Mouse (Mus musculus): ENCODE measurements around the gene Tpx2. TPM values are rescaled to one million over a fixed set of nuclear protein-coding genes. Genes with fewer than 3 reads are reported as not detected.

Tpx2 gene
- polyA plus RNA-seq, 1 experiment from 2014 or later = 103 TPM

DNA sequence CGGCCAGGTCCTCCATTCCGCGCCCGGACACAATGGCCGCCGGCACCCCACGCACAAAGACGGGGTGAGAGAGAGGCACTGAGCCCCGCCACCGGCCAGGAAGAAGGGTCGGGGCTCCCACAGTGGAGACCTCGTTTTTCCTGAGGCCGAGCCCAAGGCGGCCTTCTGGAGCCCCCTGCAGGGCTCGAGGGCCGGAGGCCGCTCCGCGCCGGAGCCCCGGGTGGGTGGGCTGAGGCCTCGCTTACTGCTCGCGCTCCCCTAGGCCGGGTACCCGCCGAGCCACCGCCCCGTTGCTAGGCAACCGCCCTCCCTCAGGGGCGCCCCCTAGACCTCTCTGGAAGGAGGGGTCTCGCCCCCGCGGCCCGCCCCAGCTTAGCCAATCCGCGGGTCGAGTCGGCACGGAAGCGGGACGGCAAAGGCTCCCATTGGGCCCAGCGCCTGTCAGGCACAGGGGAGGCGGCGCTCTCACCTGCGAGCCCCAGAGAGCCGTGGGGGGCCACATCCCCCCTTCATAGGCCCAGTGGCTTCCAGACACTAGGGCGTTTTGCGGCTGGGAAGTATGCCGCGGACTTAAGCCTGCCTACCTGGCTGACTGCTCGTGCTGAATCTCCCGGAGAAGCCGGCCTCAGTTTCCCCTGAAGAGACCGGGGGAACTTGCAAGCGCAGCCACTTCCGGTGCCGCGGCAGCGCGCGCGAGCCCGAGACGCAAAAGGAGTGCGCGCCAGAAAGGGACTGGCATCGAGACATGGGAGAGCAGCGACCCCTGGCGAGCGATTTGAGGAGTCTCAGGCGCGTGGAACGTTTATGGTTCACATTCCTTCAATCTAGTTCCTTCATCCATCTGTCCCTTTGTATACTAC, 16.5 kb upstream of the Tpx2 start, which contains the start of gene Bcl2l1:
Gene Bcl2l1 (minus strand): TSS at position 710 of the 860 bp plus-strand sequence.
- Histone ChIP-seq H3K4me1 (peaks cover 36% of the 10 kb centered on the region), H3K27me3 (no peaks in the 10 kb centered on the region), H3K9ac (peak within 1 kb of the TSS; percentile 95), H3K27ac (peak within 1 kb of the TSS; percentile 99), H3K4me3 (peak within 1 kb of the TSS; percentile 76), H3K9me3 (replicated peaks) (no peaks in the 10 kb centered on the region), H3K4me2 (peak within 1 kb of the TSS; percentile 74), H3K36me3 (ENCODE audit: poor library complexity, severe bottlenecking) (peaks cover 9% of the 10 kb centered on the region; the same call in 1 of the 2 replicates)
- under 1% methylated on average over 72 of the region's 74 CpGs for WGBS
- ATAC-seq = peak; percentile 98

DNA sequence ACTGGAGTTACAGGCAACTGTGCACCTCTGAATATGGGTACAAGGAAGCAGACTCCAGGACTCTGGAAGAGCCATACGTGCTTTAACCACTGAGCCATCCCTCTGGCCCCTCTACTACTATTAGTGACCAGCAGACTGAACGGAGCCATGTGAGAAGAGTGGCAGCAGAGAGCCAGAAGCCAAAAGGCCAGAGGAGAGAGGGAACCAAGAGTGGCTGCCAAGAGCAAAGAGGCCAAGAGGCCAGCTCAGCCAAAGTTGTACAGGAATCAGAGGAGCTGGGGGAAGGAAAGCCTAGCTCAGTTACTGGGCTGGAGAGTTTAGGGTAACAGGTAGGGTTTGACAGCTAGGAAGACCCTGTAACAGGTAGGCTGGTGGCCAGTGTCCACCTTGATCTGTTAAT, 8.5 kb upstream of the Tpx2 start:
- Histone ChIP-seq H3K9me3 (replicated peaks) (no peaks in the 10 kb centered on the region), H3K4me2 (no peak overlapping the region), H3K36me3 (ENCODE audit: poor library complexity, severe bottlenecking) (no peaks in the 10 kb centered on the region), H3K4me1 (no peaks in the 10 kb centered on the region), H3K9ac (no peak overlapping the region), H3K27ac (no peak overlapping the region), H3K27me3 (no peaks in the 10 kb centered on the region), H3K4me3 (no peak overlapping the region)
- no peak for ATAC-seq
- 78% methylated on average over 2 of the region's 2 CpGs for WGBS

DNA sequence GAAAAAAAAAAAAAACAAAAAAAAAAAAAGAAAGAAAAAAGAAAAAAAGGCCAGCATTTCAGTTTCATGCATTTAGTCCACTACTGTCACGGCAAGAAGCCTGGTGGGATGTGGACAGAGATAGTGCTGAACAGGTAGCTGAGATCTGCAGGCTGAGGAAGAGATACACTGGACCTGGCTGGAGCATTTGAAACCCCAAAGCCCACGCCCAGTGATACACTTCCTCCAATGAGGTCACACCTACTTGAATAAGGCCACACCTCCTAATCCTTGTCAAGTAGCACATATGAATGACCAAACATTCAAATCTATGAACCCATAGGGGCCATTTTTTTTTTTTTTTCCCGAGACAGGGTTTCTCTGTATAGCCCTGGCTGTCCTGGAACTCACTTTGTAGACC, 5.0 kb upstream of the Tpx2 start:
- Histone ChIP-seq H3K4me1 (no peaks in the 10 kb centered on the region), H3K36me3 (ENCODE audit: poor library complexity, severe bottlenecking) (no peaks in the 10 kb centered on the region), H3K27me3 (no peaks in the 10 kb centered on the region), H3K27ac (no peak overlapping the region), H3K9me3 (replicated peaks) (no peaks in the 10 kb centered on the region), H3K4me2 (no peak overlapping the region), H3K4me3 (no peak overlapping the region), H3K9ac (no peak overlapping the region)
- WGBS = 67% methylated on average over 3 of the region's 3 CpGs
- no peak for ATAC-seq

DNA sequence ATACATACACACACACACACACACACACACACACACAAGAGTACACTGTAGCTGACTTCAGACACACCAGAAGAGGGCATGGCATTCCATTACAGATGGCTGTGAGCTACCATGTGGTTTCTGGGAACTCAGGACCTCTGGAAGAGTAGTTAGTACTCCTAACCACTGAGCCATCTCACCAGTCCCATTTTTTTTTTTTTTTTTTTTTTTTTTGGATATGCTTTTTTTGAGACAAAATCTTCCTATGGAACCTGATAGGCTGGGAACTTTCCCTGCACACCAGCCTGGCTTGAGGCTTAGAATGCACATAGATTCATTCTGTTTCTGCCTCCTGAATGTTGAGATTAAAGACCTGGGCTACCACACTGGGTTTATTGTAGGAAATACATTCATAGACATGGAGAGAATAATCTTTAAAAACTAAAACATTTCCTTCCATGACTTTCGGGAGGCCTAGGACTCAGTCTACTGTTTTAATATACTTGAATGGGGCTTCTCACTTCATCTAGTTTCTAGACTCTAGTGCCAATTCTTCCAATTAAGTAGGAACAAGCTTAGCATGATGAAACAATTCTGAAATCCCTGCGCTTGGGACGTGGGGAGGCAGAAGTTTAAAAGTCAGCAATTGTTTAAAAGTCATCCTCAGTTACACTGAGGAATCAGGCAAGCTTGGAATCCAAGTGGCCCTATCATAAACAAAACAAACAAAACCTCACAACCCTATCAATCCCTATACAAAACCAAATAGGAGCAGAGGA, 528 bp upstream of the Tpx2 start:
- Histone ChIP-seq H3K9me3 (replicated peaks) (no peaks in the 10 kb centered on the region), H3K27me3 (no peaks in the 10 kb centered on the region), H3K4me2 (peak overlapping the region; percentile 47), H3K9ac (no peak overlapping the region), H3K4me3 (peak overlapping the region; percentile 73; the same call in 1 of the 2 replicates), H3K36me3 (ENCODE audit: poor library complexity, severe bottlenecking) (peaks cover 6% of the 10 kb centered on the region; the same call in 1 of the 2 replicates), H3K27ac (no peak overlapping the region), H3K4me1 (peaks cover 30% of the 10 kb centered on the region)
- WGBS = 19% methylated on average over 3 of the region's 3 CpGs
- peak; percentile 2; the same call in 1 of the 2 replicates for ATAC-seq

DNA sequence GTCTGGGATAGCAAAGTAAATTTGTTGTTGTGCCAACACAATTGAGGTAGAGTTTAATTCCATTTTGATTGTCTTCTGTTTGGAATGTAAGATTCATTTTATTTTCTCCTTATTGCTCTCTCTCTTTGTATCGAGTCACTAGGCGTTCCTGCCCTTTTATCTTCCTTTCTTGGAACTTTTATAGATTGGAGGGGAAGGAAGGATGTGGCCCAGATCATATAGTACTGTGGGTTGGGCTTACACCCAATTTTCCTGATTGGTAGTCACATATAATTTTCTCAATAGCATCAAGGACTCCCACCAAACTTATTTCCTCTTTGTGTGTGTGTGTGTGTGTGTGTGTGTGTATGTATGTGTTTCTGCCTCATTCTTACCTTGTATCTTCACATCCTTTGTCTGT, 702 bp downstream of the Tpx2 start:
- no peak for ATAC-seq
- Histone ChIP-seq H3K9ac (peak overlapping the region; percentile 78), H3K27me3 (no peaks in the 10 kb centered on the region), H3K4me3 (peak overlapping the region; percentile 73), H3K27ac (peak overlapping the region; percentile 42; the same call in 1 of the 2 replicates), H3K36me3 (ENCODE audit: poor library complexity, severe bottlenecking) (peaks cover 18% of the 10 kb centered on the region), H3K9me3 (replicated peaks) (no peaks in the 10 kb centered on the region), H3K4me1 (peaks cover 30% of the 10 kb centered on the region), H3K4me2 (peak overlapping the region; percentile 73)
- WGBS = 3% methylated on average over 2 of the region's 2 CpGs

- Histone ChIP-seq H3K27ac (no peak overlapping the region), H3K4me3 (no peak overlapping the region), H3K9me3 (replicated peaks) (no peaks in the 10 kb centered on the region), H3K36me3 (ENCODE audit: poor library complexity, severe bottlenecking) (peaks cover 66% of the 10 kb centered on the region), H3K9ac (no peak overlapping the region), H3K4me2 (no peak overlapping the region), H3K27me3 (no peaks in the 10 kb centered on the region), H3K4me1 (no peaks in the 10 kb centered on the region)
- ATAC-seq = no peak
- WGBS = 94% methylated on average over 3 of the region's 3 CpGs
Observed at GRCm38 (mm10) chr2:152859501-152859900, 11.7 kb downstream of the Tpx2 start.

DNA sequence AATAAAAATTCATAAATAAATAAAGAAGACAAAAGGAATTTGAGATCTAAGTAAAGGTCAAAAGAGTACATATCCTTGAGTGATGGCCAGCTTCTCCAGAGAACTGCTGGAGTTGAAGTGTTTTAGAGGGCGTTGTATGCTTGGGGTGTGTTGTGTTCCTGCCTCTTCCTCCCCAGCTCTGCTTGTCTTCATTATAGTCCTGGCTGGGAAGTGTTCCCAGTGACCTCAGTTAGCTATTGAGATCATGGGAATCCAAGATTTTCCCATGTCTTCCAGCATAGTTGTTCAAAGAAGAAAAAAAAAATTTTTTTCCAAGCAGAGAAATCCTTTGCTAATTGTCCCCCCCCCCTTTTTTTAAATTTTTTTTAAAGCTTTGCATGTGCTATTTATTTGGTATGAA, 14.1 kb downstream of the Tpx2 start:
- H3K27ac ChIP-seq = no peak overlapping the region
- H3K9ac ChIP-seq = no peak overlapping the region
- no peak for ATAC-seq
- 97% methylated on average over 1 of the region's 1 CpGs for WGBS
- H3K27me3 ChIP-seq = no peaks in the 10 kb centered on the region
- H3K36me3 ChIP-seq (ENCODE audit: poor library complexity, severe bottlenecking) = peaks cover 53% of the 10 kb centered on the region
- no peaks in the 10 kb centered on the region for H3K4me1 ChIP-seq
- H3K4me2 ChIP-seq = no peak overlapping the region
- H3K9me3 ChIP-seq (replicated peaks) = no peaks in the 10 kb centered on the region
- H3K4me3 ChIP-seq = no peak overlapping the region

- peaks cover 51% of the 10 kb centered on the region for H3K36me3 ChIP-seq (ENCODE audit: poor library complexity, severe bottlenecking)
- WGBS = 91% methylated on average over 3 of the region's 3 CpGs
- ATAC-seq = no peak
- no peak overlapping the region for H3K27ac ChIP-seq
- H3K9ac ChIP-seq = no peak overlapping the region
- no peak overlapping the region for H3K4me3 ChIP-seq
- no peaks in the 10 kb centered on the region for H3K27me3 ChIP-seq
- no peaks in the 10 kb centered on the region for H3K4me1 ChIP-seq
- no peak overlapping the region for H3K4me2 ChIP-seq
- H3K9me3 ChIP-seq (replicated peaks) = no peaks in the 10 kb centered on the region
Observed at GRCm38 (mm10) chr2:152862638-152863037, 14.9 kb downstream of the Tpx2 start.

DNA sequence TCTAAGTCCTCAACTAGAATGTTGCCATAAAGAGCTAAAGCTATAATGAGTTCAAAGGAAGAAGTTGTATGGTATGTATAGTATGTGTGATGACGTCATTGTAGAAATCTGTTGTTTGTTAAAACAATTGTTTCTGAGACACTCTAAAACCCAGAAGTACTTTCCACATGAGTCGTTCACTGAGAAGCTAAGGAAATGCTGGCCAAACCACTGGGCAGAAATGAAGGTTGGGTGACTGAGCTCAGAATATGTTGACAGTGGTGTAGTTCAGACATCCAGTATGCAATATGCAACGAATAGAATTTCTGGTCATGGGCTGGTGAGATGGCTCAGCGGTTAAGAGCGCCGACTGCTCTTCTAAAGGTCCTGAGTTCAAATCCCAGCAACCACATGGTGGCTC, 15.6 kb downstream of the Tpx2 start:
- H3K9ac ChIP-seq = no peak overlapping the region
- 96% methylated on average over 6 of the region's 6 CpGs for WGBS
- no peak overlapping the region for H3K4me2 ChIP-seq
- no peak overlapping the region for H3K27ac ChIP-seq
- no peaks in the 10 kb centered on the region for H3K9me3 ChIP-seq (replicated peaks)
- ATAC-seq = no peak
- no peaks in the 10 kb centered on the region for H3K4me1 ChIP-seq
- no peak overlapping the region for H3K4me3 ChIP-seq
- H3K27me3 ChIP-seq = no peaks in the 10 kb centered on the region
- H3K36me3 ChIP-seq (ENCODE audit: poor library complexity, severe bottlenecking) = peaks cover 47% of the 10 kb centered on the region

GRCm38 (mm10) chr2:152878239-152878638, 30.5 kb downstream of the Tpx2 start:
- Histone ChIP-seq H3K36me3 (ENCODE audit: poor library complexity, severe bottlenecking) (peaks cover 85% of the 10 kb centered on the region), H3K4me3 (no peak overlapping the region), H3K9me3 (replicated peaks) (no peaks in the 10 kb centered on the region), H3K4me1 (no peaks in the 10 kb centered on the region), H3K27ac (no peak overlapping the region), H3K27me3 (no peaks in the 10 kb centered on the region), H3K4me2 (no peak overlapping the region), H3K9ac (no peak overlapping the region)
- no peak for ATAC-seq
- WGBS = 97% methylated on average over 3 of the region's 3 CpGs

DNA sequence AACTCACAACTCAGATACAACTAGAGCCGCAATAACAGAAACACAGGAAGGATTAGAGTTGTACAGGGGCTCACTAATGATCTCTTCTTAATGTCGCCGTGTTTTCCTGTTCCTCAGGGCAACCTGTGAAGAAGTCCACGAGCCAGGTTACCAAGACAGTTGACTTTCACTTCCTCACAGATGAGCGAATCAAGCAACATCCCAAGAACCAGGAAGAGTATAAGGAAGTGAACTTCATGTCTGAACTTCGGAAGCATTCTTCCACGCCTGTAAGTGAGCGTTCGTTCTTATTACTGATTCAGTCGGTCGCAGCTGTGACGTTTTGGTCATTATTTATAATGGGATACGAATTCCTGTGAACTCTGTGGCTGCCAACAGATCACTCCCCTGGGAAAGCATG, 33.1 kb downstream of the Tpx2 start:
- H3K27me3 ChIP-seq = no peaks in the 10 kb centered on the region
- no peak overlapping the region for H3K9ac ChIP-seq
- ATAC-seq = no peak
- H3K4me3 ChIP-seq = no peak overlapping the region
- H3K4me2 ChIP-seq = no peak overlapping the region
- H3K9me3 ChIP-seq (replicated peaks) = no peaks in the 10 kb centered on the region
- 93% methylated on average over 13 of the region's 13 CpGs for WGBS
- H3K4me1 ChIP-seq = no peaks in the 10 kb centered on the region
- no peak overlapping the region for H3K27ac ChIP-seq
- H3K36me3 ChIP-seq (ENCODE audit: poor library complexity, severe bottlenecking) = peaks cover 88% of the 10 kb centered on the region

DNA sequence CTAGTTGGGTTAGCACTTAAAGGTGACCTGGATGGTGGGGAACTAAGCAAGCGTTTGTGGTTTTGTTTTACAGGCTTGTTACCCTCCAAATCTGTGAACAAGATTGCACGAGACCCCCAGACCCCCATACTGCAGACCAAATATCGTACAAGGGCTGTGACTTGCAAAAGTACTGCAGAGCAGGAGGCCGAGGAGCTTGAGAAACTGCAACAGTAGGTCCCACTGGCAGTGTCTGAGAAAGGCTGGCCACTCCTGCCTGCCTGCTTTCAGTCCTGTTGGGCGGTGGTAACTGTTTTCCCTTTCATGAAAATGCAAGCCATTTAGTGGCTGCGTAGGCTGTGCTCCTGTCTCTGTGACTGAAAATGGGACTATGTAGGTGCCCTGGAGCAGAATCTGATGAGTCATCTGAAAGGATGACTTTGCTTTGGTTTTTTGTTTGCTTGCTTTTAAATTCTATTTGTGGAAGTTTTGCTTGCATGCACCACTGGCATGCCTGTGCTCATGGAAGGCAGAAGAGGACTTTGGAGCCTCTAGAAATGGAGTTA, 36.4 kb downstream of the Tpx2 start:
- WGBS = 92% methylated on average over 6 of the region's 6 CpGs
- no peak overlapping the region for H3K9ac ChIP-seq
- no peaks in the 10 kb centered on the region for H3K4me1 ChIP-seq
- H3K36me3 ChIP-seq (ENCODE audit: poor library complexity, severe bottlenecking) = peaks cover 92% of the 10 kb centered on the region
- H3K9me3 ChIP-seq (replicated peaks) = no peaks in the 10 kb centered on the region
- H3K4me2 ChIP-seq = no peak overlapping the region
- no peak overlapping the region for H3K27ac ChIP-seq
- H3K4me3 ChIP-seq = no peak overlapping the region
- ATAC-seq = no peak
- no peaks in the 10 kb centered on the region for H3K27me3 ChIP-seq

All from forebrain, embryonic 13.5 days (tissue).